Mouse (Mus musculus) forebrain, embryonic 16.5 days (tissue): ENCODE data around the gene Wnt1. TPM values are rescaled to one million over a fixed set of nuclear protein-coding genes. Genes with fewer than 3 reads are reported as not detected.
"Not testable (repeated sequence)": the region's sequence is repeated elsewhere in the genome, so short reads cannot be mapped to it uniquely, and the experiment has no call there.

ENCODE experiments used
- ATAC-seq: fragments of 200-750 bp; cut with Nextera tagmentation; 2 replicates; pipeline ENCODE4 v1.8.0; 2017; ENCODE audit warnings: mild to moderate bottlenecking, moderate library complexity
- H3K27ac ChIP-seq: fragments of 300-500 bp; sonication (generic); 2 replicates; pipeline ENCODE4 v1.5.1; 2014; ENCODE audit warnings: low read length, control low read depth
- H3K27me3 ChIP-seq: fragments of 300-500 bp; sonication (generic); replicated peaks from 2 replicates; pipeline ENCODE4 v1.6.1; 2014; ENCODE audit warnings: low read length; ENCODE audit not compliant: control insufficient read depth, insufficient read depth
- H3K36me3 ChIP-seq: fragments of 300-500 bp; sonication (generic); 2 replicates; pipeline ENCODE4 v1.6.1; 2014; ENCODE audit not compliant: control insufficient read depth, insufficient read depth
- H3K4me1 ChIP-seq: fragments of 300-500 bp; sonication (generic); replicated peaks from 2 replicates; pipeline ENCODE4 v1.6.1; 2014; ENCODE audit warnings: low read length; ENCODE audit not compliant: control insufficient read depth, insufficient read depth
- H3K4me2 ChIP-seq: fragments of 300-500 bp; sonication (generic); 2 replicates; pipeline ENCODE4 v1.6.1; 2014; ENCODE audit warnings: mild to moderate bottlenecking, low read length, control low read depth
- H3K4me3 ChIP-seq: fragments of 300-500 bp; sonication (generic); replicated peaks from 2 replicates; pipeline ENCODE4 v1.5.1; 2014; ENCODE audit warnings: mild to moderate bottlenecking, low read length, control low read depth
- H3K9ac ChIP-seq: fragments of 300-500 bp; sonication (generic); replicated peaks from 2 replicates; pipeline ENCODE4 v1.6.1; 2014; ENCODE audit warnings: low read depth, low read length, control low read depth
- H3K9me3 ChIP-seq: fragments of 300-500 bp; sonication (generic); 2 replicates; pipeline ENCODE4 v1.6.1; 2016; ENCODE audit warnings: low read length; ENCODE audit not compliant: control insufficient read depth
- WGBS: fragments of 180-500 bp; shearing (Covaris S2); extraction: QIAGEN DNeasy Blood & Tissue Kit; methylation state at CpG from one replicate; pipeline ENCODE4 v1.1.7; 2014; 5-methylcytosine and 5-hydroxymethylcytosine counted together
- polyA plus RNA-seq: library from polyadenylated mRNA; unstranded; fragments of >200 nt; fragmentation: Nextera tagmentation; extraction: Ambion mirVana; gene quantifications from 2 replicates; pipeline ENCODE4 v1.2.1, GENCODE M21; 2015

The Wnt1 gene
- polyA plus RNA-seq, 1 experiment from 2014 or later, result 0.42 TPM

DNA sequence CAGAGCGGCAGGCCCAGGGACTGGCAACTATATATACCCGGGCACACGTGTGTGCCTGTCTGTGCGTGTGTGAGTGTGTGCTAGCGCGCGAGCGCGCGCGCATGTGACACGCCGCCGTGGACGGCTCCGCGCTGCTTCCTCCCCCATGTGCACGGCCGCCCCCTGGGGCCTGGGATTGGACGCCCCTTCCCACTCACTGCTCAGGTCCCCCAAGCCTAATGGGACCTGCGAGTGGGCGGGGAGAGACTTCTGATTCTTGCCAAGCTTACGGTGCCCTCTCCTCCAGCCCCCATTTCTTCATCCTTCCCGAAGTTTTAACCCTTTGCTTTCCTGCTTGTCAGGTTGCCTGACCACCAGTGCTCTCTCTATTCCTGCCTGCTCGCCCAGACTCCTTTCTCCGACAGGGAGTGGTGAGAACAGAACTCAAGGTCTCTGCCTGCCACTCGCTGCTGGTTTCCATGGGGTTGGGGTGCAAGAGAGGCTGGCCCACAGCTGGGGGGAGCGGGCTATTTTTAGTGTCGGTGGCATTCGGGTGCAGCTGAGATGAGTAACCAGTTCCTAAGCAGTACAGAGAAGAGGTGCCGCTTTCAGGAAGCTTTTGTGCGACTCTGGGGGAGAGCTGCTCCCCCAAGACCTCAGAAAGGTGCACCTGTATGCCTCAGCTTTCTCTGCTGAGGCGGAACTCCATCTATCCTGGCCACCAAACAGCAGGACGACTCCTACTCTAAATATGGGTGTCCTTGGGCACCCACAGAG lies 18.4 kb downstream of the Wnt1 start:
- H3K9ac ChIP-seq, result peak overlapping the region; percentile 46
- H3K27me3 ChIP-seq, result peaks cover 67% of the 10 kb centered on the region
- peak overlapping the region; percentile 54 for H3K4me3 ChIP-seq
- H3K9me3 ChIP-seq, result no peaks in the 10 kb centered on the region
- ATAC-seq, result peak; percentile 63
- under 1% methylated on average over 31 of the region's 34 CpGs for WGBS
- no peak overlapping the region for H3K27ac ChIP-seq
- H3K4me2 ChIP-seq, result peak overlapping the region; percentile 80
- peaks cover 43% of the 10 kb centered on the region for H3K4me1 ChIP-seq
- H3K36me3 ChIP-seq, result peaks cover 6% of the 10 kb centered on the region

DNA sequence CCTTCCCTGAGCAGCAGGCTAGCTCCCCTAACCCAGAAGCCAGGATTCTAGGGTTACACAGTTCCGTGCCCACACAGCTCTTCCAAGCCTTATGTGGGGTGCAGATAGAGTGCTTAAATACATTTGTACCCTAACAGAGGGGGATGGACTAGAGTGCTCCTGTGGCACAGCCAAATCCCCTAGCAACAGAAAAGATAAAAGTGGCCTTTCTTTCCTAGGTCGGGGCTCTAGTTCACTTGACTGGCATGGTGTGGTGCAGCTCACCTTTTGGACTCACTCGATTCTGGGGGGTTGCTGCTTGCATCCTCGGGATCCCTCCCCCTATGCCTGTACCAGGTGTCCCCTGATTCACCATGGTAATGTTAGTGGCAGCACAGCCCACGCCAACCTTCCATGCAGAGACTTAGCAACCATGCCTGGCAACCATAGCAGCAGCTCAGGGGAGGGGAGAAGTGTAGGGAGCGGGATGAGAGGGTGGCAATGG lies 19.0 kb downstream of the Wnt1 start:
- Histone ChIP-seq H3K4me1 (peaks cover 43% of the 10 kb centered on the region), H3K9ac (no peak overlapping the region; the same call in 1 of the 2 replicates), H3K27ac (no peak overlapping the region), H3K36me3 (peaks cover 11% of the 10 kb centered on the region), H3K4me2 (peak overlapping the region; percentile 80), H3K9me3 (no peaks in the 10 kb centered on the region), H3K27me3 (peaks cover 61% of the 10 kb centered on the region), H3K4me3 (peak overlapping the region; percentile 54; the same call in 1 of the 2 replicates)
- ATAC-seq, result peak; percentile 43; the same call in 1 of the 2 replicates
- 5% methylated on average over 6 of the region's 6 CpGs for WGBS

DNA sequence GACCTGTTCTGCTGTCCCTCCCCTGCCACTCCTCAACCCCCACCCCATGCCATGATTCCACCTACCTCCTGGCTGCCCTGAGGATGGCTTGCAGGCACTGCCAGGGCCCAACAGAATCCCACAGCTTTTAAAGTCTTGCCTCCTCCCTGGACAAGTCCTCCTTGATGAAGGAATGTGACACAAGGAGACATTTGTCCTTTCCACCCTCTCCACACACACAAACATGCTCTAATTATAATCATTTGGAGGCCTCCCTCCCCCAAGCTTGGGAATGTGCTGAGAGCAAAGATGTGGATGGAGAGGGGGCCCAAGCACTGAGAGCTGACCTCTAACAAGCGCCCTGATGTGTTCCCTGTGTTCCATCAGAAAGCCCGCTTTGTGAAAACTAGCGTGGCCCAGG lies 19.7 kb downstream of the Wnt1 start, which contains the start of gene Ddn:
Gene Ddn, minus strand, starts transcription at position 101 of the 400 bp plus-strand sequence.
- H3K27me3 ChIP-seq, result peaks cover 55% of the 10 kb centered on the region
- no peak for ATAC-seq
- H3K36me3 ChIP-seq, result peaks cover 12% of the 10 kb centered on the region
- H3K9me3 ChIP-seq, result no peaks in the 10 kb centered on the region
- H3K4me3 ChIP-seq, result peak within 1 kb of the TSS; percentile 54
- H3K9ac ChIP-seq, result peak within 1 kb of the TSS; percentile 46
- H3K4me1 ChIP-seq, result peaks cover 38% of the 10 kb centered on the region
- peak within 1 kb of the TSS; percentile 80 for H3K4me2 ChIP-seq
- 46% methylated on average over 3 of the region's 3 CpGs for WGBS
- no peak within 1 kb of the TSS for H3K27ac ChIP-seq

DNA sequence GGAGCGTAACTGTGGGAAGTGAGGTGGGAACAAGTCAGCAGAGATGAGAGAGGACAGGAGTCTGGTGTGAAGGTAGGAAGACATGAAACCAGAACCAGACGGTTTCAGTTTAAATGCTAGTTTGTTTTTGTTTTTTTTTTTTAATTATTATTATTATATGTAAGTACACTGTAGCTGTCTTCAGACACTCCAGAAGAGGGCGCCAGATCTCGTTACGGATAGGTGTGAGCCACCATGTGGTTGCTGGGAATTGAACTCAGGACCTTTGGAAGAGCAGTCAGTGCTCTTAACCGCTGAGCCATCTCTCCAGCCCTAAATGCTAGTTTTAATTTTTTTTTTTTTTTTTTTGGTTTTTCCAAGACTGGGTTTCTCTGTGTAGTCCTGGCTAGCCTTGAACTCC lies 20.6 kb downstream of the Wnt1 start:
- not testable (repeated sequence) for H3K9ac ChIP-seq, H3K4me3 ChIP-seq, H3K27ac ChIP-seq, H3K4me2 ChIP-seq, ATAC-seq, H3K9me3 ChIP-seq
- 82% methylated on average over 6 of the region's 6 CpGs for WGBS
- Histone ChIP-seq H3K27me3 (peaks cover 47% of the 10 kb centered on the region), H3K4me1 (peaks cover 36% of the 10 kb centered on the region), H3K36me3 (peaks cover 13% of the 10 kb centered on the region)

DNA sequence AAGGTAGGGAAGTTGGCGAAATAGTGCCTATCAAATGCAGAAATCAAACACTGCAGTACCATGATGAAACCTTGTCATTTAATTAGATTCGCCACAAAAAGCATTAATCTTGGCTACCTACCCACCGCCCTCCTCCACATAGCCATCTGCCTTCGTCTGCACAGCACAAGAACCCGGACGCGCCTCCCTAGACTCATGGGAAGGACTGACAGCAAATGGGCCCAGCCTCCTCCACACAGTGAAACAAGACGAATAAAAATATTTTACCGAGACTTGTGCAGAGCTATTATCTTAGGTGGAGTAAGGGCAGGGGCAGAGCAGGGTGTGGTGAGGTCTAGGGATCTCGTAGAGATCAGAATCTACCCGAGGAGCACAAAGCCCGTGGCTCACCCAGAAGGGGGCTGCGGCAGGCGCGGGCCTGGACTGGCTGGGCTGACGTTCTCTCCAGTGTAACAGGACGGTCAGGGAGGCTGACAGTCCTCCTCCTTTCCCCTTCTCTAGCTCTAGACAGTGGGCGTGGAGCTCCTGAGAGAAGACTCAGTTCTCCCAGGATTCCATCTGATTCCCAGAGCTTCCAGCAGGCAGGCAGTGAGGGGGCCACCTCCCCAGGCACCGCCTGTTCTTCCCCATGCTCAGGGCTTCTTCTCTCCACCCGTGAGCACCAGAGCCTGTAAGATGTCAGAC lies 23.2 kb downstream of the Wnt1 start:
- H3K4me1 ChIP-seq, result peaks cover 15% of the 10 kb centered on the region
- no peak for ATAC-seq
- H3K4me2 ChIP-seq, result no peak overlapping the region
- WGBS, result 86% methylated on average over 20 of the region's 20 CpGs
- H3K9me3 ChIP-seq, result no peaks in the 10 kb centered on the region
- H3K4me3 ChIP-seq, result no peak overlapping the region
- H3K9ac ChIP-seq, result no peak overlapping the region
- peaks cover 16% of the 10 kb centered on the region for H3K36me3 ChIP-seq
- H3K27me3 ChIP-seq, result peaks cover 22% of the 10 kb centered on the region
- H3K27ac ChIP-seq, result no peak overlapping the region

DNA sequence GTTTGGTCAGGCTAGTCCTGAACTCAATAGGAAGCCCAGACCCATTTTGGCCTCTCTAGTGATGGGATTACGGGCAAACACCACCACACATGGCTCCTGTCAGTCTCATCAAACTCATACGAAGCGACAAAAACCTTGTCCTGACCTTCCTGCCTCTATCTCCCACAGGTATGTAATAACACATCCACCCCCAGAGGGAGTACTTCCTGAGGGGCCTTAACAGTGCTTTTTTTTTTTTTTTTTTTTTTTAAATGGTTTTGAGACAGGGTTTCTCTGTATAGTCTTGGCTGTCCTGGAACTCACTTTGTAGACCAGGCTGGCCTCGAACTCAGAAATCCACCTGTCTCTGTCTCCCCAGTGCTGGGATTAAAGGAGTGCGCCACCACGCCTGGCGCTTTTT lies 28.5 kb downstream of the Wnt1 start:
- Histone ChIP-seq H3K9ac (no peak overlapping the region), H3K36me3 (peaks cover 9% of the 10 kb centered on the region), H3K4me3 (no peak overlapping the region), H3K27ac (no peak overlapping the region), H3K9me3 (no peaks in the 10 kb centered on the region), H3K4me1 (no peaks in the 10 kb centered on the region), H3K4me2 (no peak overlapping the region), H3K27me3 (no peaks in the 10 kb centered on the region)
- no peak for ATAC-seq
- 94% methylated on average over 7 of the region's 7 CpGs for WGBS

DNA sequence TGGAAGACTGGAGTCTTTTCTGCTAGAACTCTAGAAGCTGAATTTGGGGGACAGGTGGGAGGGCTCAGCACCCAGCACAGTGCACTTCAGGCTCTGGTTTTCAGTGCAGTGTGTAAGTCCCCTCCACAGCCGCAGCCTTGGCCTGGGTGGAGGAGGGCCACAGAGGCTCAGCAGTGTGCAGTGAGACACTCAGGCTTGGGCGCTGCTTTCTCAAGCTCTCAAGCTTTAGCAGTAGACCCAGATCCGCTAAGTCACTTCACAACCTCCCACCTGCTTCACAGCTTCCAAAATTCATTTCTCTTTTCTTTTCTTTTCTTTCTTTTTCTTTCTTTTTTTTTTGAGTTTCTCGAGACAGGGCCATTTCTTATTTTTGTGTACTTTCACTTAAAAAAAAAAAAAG lies 31.3 kb downstream of the Wnt1 start:
- Histone ChIP-seq H3K9ac (no peak overlapping the region), H3K4me2 (no peak overlapping the region), H3K36me3 (0 out of 2 replicates have a peak, but pooled peaks cover 9% of the 10 kb centered on the region), H3K27ac (no peak overlapping the region), H3K9me3 (no peaks in the 10 kb centered on the region), H3K4me1 (no peaks in the 10 kb centered on the region), H3K27me3 (no peaks in the 10 kb centered on the region), H3K4me3 (no peak overlapping the region)
- WGBS, result 91% methylated on average over 4 of the region's 4 CpGs
- no peak for ATAC-seq

DNA sequence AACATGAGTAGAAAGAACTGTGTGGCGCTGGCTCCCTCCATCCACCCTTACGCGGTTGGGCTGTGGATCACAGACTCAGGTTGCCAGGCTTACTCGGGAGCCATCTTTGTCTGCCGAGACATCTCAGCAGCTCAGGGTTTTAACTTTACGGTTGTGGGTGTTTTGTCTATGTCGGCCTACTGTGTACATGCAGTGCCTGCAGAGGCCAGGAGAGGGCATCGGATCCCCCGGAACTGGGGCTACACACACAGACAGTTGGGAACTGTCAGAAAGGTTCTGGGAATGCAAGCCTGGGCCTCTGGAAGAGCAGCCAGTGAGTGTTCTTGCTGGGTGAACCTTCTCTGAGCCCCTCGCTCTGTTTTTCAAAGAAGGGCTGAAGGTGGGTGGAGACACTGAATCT lies 31.7 kb downstream of the Wnt1 start:
- no peaks in the 10 kb centered on the region for H3K9me3 ChIP-seq
- no peak overlapping the region for H3K9ac ChIP-seq
- ATAC-seq, result no peak
- no peak overlapping the region for H3K4me3 ChIP-seq
- no peak overlapping the region for H3K27ac ChIP-seq
- H3K36me3 ChIP-seq, result 0 out of 2 replicates have a peak, but pooled peaks cover 8% of the 10 kb centered on the region
- no peaks in the 10 kb centered on the region for H3K27me3 ChIP-seq
- 25% methylated on average over 10 of the region's 10 CpGs for WGBS
- no peak overlapping the region for H3K4me2 ChIP-seq
- H3K4me1 ChIP-seq, result no peaks in the 10 kb centered on the region

DNA sequence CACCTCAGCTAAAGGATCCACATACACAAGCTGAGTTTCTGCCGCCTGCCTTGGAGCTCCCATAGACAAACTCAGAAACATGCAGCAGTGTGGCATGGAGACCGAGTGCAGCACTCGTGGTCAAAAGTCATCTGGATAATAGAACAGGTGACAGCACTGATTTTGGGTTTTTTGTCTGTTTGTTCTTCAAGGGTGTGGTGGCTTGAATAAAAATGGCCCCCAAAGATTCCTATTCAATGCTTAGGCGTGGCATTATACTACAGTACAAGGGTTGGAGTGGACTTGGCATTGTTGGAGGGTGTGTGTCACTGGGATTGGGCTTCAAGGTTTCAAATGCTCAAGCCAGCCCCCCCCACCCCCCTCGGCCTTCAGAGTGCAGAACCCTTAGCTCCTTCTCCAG lies 32.5 kb downstream of the Wnt1 start:
- 89% methylated on average over 5 of the region's 5 CpGs for WGBS
- no peak overlapping the region for H3K4me2 ChIP-seq

More for the DNA sequence above, 32.5 kb downstream of the Wnt1 start:
- H3K27me3 ChIP-seq, result no peaks in the 10 kb centered on the region
- H3K27ac ChIP-seq, result no peak overlapping the region
- H3K36me3 ChIP-seq, result 0 out of 2 replicates have a peak, but pooled peaks cover 6% of the 10 kb centered on the region
- ATAC-seq, result no peak
- H3K4me1 ChIP-seq, result no peaks in the 10 kb centered on the region
- H3K4me3 ChIP-seq, result no peak overlapping the region
- no peaks in the 10 kb centered on the region for H3K9me3 ChIP-seq
- no peak overlapping the region for H3K9ac ChIP-seq
